Mouse (Mus musculus) adrenal gland, adult 2 months (tissue): ENCODE measurements at regions not wholly inside any gene's neighbourhood (a gene's known extent, or its start where the extent isn't known, plus 50 kb on each side); places are given as distances from the start of the nearest gene placed in this dataset.

Experiments used
- DNase-seq: peaks from one replicate; pipeline ENCODE4 v3.0.0; 2021

- DNase-seq, result no peak
Measured at GRCm38 (mm10) chr6:99984057-99984855, 258.1 kb upstream of the Prok2 start.

- DNase-seq, result no peak
Measured at GRCm38 (mm10) chr6:99979614-99980013, 253.4 kb upstream of the Prok2 start.

DNA sequence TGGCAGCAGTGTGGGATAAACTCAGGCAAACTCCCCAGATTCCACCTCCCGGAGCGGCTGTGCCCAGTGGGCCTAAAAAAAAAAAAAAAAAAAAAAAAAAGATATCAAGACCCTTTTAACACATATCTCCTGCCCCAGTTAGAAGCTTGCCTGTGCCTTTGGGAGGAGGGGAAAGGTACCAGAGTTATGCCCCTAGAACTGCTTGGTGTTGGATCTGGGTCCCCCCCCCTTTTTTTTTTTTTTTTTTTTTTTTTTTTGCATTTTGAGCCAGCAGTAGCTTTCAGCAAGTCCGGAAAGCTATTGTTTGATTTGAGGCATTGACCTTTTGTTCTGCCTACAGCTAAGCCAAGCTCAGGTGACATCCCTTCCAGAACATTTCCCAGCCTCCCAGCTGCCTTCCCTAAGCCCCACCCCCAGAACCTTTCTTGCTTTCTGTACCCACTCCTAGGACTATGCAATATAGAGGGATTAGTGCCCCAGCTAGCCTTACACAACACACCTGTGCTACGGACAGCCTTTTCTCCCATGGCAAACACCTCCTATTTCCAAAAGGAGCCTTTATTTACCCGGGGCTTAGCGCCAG lies 252.1 kb upstream of the Prok2 start:
- DNase-seq, result no peak

GRCm38 (mm10) chr6:99976144-99976543 lies 250.0 kb upstream of the Prok2 start:
- no peak for DNase-seq

DNA sequence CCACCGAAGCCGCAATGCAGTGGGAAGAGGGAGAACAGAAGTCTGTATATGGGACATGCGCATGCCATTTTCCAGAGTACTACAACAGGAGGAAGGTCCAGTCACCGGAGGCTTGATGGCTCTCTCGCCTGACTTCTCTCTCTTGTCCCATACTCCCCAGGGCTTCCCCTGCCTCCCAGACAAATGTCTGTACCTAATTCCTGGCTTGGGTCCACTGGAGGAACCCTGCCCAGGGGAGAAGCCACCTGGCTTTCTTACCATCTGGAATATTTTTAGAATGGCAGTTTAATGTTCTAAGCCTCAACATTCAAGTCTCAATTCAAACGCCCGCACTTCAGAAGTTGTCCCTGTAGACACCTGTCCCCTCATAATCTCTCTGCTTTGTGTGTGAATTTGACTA lies 249.3 kb upstream of the Prok2 start:
- no peak for DNase-seq

DNA sequence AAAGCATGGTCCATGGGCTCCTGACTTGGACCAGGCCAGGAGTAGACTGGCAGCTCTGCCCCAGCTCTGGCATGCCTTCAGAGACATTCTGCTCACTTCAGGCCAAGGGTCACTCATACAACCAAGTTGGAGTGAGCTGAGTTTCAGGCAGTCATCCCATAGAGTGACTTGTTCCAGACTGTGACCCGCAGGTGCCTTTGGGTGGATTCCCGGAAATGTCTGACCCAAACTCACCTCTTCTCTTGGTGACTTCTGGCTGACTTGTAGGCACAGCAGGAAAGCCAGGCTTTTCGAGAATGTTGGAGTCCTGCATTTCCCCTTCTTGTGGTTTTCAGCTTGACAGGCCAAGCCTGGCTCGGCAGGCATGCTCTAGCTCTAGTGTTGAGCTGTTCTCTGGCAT lies 248.3 kb upstream of the Prok2 start:
- peak; percentile 60 for DNase-seq

DNA sequence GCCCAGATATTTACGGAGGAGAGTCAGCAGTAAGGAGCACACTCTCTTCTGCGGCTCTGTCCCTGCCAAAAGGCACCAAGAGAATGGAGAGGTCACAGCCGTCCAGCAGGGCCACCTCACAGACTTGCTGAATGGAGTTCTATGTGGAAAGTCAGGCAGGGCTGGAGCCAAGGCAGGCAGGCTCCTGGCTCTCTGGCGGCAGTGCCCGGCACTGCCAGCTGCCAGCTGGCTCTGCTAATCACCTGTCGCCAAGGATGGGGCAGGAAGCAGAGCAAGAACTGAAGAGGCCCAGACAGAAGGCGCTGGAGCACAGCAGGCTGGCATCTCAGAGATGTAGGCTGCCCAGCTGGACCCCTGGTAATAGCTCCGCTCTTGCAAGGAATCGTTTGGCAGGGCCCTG lies 245.2 kb upstream of the Prok2 start:
- DNase-seq, result peak; percentile 43

DNA sequence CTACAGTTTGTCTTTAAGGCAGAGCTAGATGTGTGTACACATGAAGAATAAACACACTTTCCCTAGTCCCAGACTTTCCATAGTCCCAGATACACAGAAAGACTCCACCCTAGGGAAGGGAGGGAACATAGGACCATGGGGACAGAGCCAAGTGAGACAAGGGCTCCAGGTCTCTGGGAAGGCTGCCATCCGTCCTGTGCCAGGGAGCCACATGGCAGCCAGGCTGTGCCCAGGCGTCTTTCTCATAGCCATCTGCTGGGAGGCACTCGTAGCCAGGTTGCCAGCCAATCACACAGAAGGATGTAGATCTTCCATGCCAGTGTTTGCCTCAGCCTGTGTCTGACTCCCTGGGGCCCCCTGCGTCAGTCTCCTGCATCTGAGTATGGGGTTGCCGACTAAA lies 242.7 kb upstream of the Prok2 start:
- peak; percentile 50 for DNase-seq

GRCm38 (mm10) chr6:99967465-99967864 lies 241.3 kb upstream of the Prok2 start:
- no peak for DNase-seq

DNA sequence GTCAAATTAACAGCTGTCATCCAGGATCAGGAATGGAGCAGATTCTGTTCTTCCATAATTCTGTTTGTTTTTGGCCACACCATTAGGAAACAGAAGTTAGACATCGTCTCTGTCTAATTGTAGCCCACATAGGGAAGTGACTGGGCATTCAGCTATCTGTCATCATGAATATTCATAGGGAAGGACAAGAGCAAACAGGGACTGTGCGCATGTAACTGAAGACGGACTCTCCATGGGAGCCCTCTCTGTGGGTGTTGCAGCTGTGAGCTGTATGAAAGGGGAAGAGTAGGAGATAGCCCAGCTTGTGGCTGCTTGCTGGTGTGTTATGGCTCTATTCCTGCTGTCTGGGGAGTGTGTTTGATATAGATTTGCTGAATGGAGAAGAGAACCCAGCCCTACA lies 238.3 kb upstream of the Prok2 start:
- no peak for DNase-seq

DNA sequence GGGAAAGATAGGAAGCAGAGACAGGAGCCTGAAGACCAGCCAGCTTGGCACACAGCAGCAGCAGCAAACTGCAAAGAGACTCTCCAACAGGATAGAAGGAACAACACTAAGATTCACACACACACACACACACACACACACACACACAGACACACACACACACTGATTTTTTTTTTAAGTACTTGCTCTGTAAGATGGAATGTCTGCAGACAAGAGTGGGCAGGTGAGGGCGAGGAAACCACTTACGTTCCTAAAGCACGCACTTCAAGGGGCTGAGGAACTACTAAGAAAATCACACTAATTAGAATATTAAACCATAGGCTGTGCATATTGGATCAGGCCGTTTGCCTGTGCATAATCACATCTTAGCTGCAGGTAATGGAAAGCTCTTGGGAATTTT lies 237.8 kb upstream of the Prok2 start:
- no peak for DNase-seq

DNA sequence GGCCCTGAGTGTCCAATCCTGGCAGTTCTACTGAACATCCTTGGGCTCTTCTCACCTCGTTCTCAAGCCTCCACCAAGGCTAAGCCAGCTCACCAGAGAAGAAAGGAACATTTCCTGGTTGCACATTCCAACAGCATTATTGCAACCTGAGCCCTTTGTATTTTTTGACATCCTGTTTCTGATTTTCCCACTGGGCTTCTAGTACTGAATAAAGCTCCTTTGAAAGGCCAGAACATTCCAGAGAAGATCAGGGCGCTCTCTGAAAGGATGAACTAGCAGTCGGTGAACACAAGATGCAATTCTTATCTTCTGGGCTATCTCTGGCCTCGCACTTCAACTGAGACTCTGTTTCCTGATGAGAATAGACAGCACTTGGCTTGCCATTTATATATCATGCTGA lies 233.2 kb upstream of the Prok2 start:
- no peak for DNase-seq

DNA sequence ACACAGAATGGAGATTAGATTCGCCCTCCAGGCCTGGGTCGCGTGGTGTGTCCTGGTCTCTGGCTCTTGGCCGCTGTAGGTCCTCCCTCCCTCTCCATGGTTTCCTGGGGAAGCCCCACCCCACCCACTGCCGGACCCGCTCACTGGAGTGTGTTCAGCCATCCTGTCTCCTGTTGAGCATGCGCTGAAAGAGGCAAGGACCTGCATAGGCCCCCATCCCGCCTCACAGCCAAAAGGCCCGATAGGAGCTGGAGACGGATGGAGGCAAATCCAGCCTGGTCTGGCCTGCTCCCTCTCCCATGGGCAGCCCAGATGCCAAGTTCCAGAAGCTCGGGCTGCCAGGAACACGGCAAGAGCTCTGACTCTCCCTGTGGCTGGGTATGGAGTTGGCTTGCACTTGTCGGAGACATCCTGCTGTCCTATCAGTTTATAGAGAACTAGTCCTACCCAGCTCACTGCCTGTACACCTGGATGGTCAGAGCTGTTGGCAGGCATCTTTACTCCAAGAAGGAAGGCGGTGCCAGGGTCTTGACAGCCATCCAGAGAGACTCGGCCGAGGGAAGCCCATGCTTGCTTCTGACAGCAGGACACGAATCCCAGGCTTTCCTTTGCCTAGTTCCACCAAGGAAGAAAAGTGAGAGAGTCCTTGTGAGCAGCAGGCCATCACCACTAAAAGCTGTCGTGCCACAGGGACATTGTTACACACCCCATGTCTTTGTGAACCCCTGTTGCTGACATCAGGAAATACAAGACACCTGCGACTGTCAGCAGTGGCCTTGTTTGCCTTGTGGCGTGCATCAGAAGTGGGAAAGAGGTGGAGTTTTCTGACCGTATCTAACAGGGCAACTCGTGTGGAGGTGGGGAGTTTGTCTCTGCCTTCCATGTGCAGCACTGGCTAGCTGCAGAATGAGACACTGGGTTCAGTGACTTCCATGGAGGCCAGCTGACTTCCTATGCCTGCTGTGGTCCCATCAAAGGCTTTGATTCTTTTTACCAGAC lies 228.9 kb upstream of the Prok2 start:
- DNase-seq, result peak; percentile 38

GRCm38 (mm10) chr6:99953980-99954776 lies 228.0 kb upstream of the Prok2 start:
- no peak for DNase-seq

- DNase-seq, result no peak
Measured at GRCm38 (mm10) chr6:99950811-99951210, 224.6 kb upstream of the Prok2 start.

- DNase-seq, result no peak
Measured at GRCm38 (mm10) chr6:99946917-99947316, 220.7 kb upstream of the Prok2 start.

- DNase-seq, result no peak
Measured at GRCm38 (mm10) chr6:99946481-99946880, 220.3 kb upstream of the Prok2 start.

DNA sequence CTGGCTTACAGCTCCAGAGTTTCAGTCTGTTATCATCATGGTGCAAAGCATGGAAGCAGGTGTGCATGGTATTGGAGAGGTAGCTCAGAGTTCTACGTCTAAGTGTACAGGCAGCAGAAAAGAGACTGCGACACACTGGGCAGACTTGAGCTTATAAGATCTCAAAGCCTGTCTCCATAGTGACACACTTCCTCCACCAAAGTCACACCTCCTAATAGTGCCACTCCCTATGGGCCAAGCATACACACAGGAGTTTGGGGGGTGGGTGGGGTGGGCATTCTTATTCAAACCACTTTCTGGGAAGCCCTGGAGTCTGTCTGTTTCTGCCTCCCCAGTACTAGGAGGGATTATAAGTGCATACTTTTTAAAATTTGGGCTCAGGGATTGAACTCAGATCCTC lies 219.5 kb upstream of the Prok2 start:
- no peak for DNase-seq

DNA sequence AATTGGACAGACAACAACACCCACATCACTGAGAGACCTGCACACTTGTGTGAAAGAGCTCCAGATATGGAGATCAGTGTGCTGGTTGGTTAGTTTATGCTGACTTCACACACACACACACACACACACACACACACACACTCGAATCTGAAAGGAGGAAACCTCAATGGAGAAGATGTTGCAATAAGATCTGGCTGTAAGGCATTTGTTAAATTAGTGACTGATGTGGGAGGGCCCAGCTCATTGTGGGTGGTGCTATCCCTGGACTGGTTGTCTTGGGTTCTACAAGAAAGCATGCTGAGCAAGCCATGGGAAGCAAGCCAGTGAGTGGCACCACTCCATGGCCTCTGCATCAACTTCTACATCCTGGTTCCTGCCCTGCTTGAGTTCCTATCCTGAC lies 216.8 kb upstream of the Prok2 start:
- no peak for DNase-seq

GRCm38 (mm10) chr6:99940118-99940517 lies 213.9 kb upstream of the Prok2 start:
- DNase-seq, result no peak

- no peak for DNase-seq
Measured at GRCm38 (mm10) chr6:99939382-99939781, 213.2 kb upstream of the Prok2 start.

GRCm38 (mm10) chr6:99938949-99939348 lies 212.8 kb upstream of the Prok2 start:
- no peak for DNase-seq
